Mouse (Mus musculus) layer of hippocampus, postnatal 25 days (tissue): ENCODE results near the gene Nat8l. TPM values are rescaled to one million over a fixed set of nuclear protein-coding genes. Genes with fewer than 3 reads are reported as not detected.
A peak's percentile ranks its signal among the peaks of the same experiment; 100 is the strongest.
"Not testable (repeated sequence)": the region's sequence is repeated elsewhere in the genome, so short reads cannot be mapped to it uniquely, and the experiment has no call there.

Experiments
- DNase-seq, 2 experiments: peaks; one replicate each; pipeline ENCODE4 v3.0.0; 2022; ENCODE audit warnings: mixed read lengths in 2 of 2, low spot score in 1 of 2; ENCODE audit errors: extremely low spot score in 1 of 2
- total RNA-seq, 2 experiments: library from RNA; stranded (reverse); gene quantifications; 2 replicates each; pipeline ENCODE4 v1.2.3; 2021

Nat8l gene
- total RNA-seq: 100 to 1,000 TPM; 131 to 133 TPM

GRCm38 (mm10) chr5:33995843-33996693, at the start of gene Nat8l:
Nat8l (plus strand) TSS chr5:33995984.
- peak; percentile 77 to 84 for DNase-seq

GRCm38 (mm10) chr5:33947035-33947434, 48.7 kb upstream of the Nat8l start:
- not testable (repeated sequence) for DNase-seq

GRCm38 (mm10) chr5:33948314-33948713, 47.5 kb upstream of the Nat8l start:
- no peak for DNase-seq

GRCm38 (mm10) chr5:33953471-33954185, 42.2 kb upstream of the Nat8l start:
- DNase-seq: no peak

GRCm38 (mm10) chr5:33954354-33954753, 41.4 kb upstream of the Nat8l start:
- DNase-seq: peak; percentile 84 to 87

- no peak for DNase-seq
Measured at GRCm38 (mm10) chr5:33955868-33956267, 39.9 kb upstream of the Nat8l start.

GRCm38 (mm10) chr5:33959382-33959781, 36.4 kb upstream of the Nat8l start:
- DNase-seq: no peak

- DNase-seq: no peak
Measured at GRCm38 (mm10) chr5:33974736-33975135, 21.0 kb upstream of the Nat8l start.

- no peak for DNase-seq
Measured at GRCm38 (mm10) chr5:33976267-33976666, 19.5 kb upstream of the Nat8l start.

GRCm38 (mm10) chr5:33982731-33983259, 13.0 kb upstream of the Nat8l start:
- DNase-seq: no peak

- DNase-seq: peak; percentile 88 to 94
Measured at GRCm38 (mm10) chr5:33983309-33984121, 12.3 kb upstream of the Nat8l start, which contains the start of gene Gm1673. Gm1673 (plus strand) TSS chr5:33983433.

GRCm38 (mm10) chr5:33994671-33995625, 836 bp upstream of the Nat8l start:
- DNase-seq: peak; percentile 45 to 82

GRCm38 (mm10) chr5:33996694-33997045, 886 bp downstream of the Nat8l start:
- no peak for DNase-seq

GRCm38 (mm10) chr5:33997051-33997741, 1.4 kb downstream of the Nat8l start:
- peak; percentile 60 to 65 for DNase-seq

GRCm38 (mm10) chr5:33997829-33998504, 2.2 kb downstream of the Nat8l start:
- no peak for DNase-seq

- DNase-seq: no peak
Measured at GRCm38 (mm10) chr5:33998505-33998877, 2.7 kb downstream of the Nat8l start.

GRCm38 (mm10) chr5:33999466-34000090, 3.8 kb downstream of the Nat8l start:
- no peak for DNase-seq

GRCm38 (mm10) chr5:34000809-34001208, 5.0 kb downstream of the Nat8l start:
- no peak for DNase-seq
